Mouse (Mus musculus): Measurements from ENCODE around the gene Brca2. TPM values are rescaled to one million over a fixed set of nuclear protein-coding genes. Genes with fewer than 3 reads are reported as not detected.

Gene Brca2
- total RNA-seq, 2 experiments from 2014 or later, result 1.1 to 1.4 TPM

- no peak for DNase-seq (ENCODE audit: low spot score)
Measured at GRCm38 (mm10) chr5:150597088-150597487, 74.7 kb downstream of the Brca2 start, which contains the start of gene N4bp2l1. Gene N4bp2l1, minus strand, starts transcription at chr5:150597188.

GRCm38 (mm10) chr5:150598202-150599119 is 76.0 kb downstream of the Brca2 start:
- DNase-seq (ENCODE audit: low spot score), result no peak

GRCm38 (mm10) chr5:150599301-150600294 is 77.2 kb downstream of the Brca2 start:
- DNase-seq (ENCODE audit: low spot score), result no peak

- no peak for DNase-seq (ENCODE audit: low spot score)
Measured at GRCm38 (mm10) chr5:150600554-150601440, 78.4 kb downstream of the Brca2 start.

GRCm38 (mm10) chr5:150601441-150602230 is 79.2 kb downstream of the Brca2 start:
- DNase-seq (ENCODE audit: low spot score), result no peak

GRCm38 (mm10) chr5:150606131-150606530 is 83.7 kb downstream of the Brca2 start:
- DNase-seq (ENCODE audit: low spot score), result no peak

GRCm38 (mm10) chr5:150607631-150608030 is 85.2 kb downstream of the Brca2 start:
- no peak for DNase-seq (ENCODE audit: low spot score)

- DNase-seq (ENCODE audit: low spot score), result no peak
Measured at GRCm38 (mm10) chr5:150611136-150611535, 88.7 kb downstream of the Brca2 start.

GRCm38 (mm10) chr5:150611697-150612096 is 89.3 kb downstream of the Brca2 start:
- DNase-seq (ENCODE audit: low spot score), result no peak

GRCm38 (mm10) chr5:150614054-150614453 is 91.6 kb downstream of the Brca2 start:
- DNase-seq (ENCODE audit: low spot score), result no peak

- DNase-seq (ENCODE audit: low spot score), result no peak
Measured at GRCm38 (mm10) chr5:150616216-150616615, 93.8 kb downstream of the Brca2 start.

- no peak for DNase-seq (ENCODE audit: low spot score)
Measured at GRCm38 (mm10) chr5:150616731-150617130, 94.3 kb downstream of the Brca2 start.

GRCm38 (mm10) chr5:150618599-150619355 is 96.3 kb downstream of the Brca2 start:
- DNase-seq (ENCODE audit: low spot score), result no peak

Other genes starting within 250 kb of the Brca2 start
- gene Zar1l, start 4.5 kb upstream of the Brca2 start, total RNA-seq (2021), result not detected
- 1 to 10 TPM; 2.5 to 3.3 TPM for gene N4bp2l1, start 74.6 kb downstream of the Brca2 start, total RNA-seq (2021)
- 10 to 100 TPM; 24.1 to 34.5 TPM for gene N4bp2l2, start 143.6 kb downstream of the Brca2 start, total RNA-seq (2021)
- gene Pds5b, start 151.1 kb downstream of the Brca2 start, total RNA-seq (2021), result 10 to 100 TPM; 21.2 to 22.2 TPM